Mouse (Mus musculus) megakaryocyte progenitor cell, adult 5-6 weeks (primary cell): ENCODE results near the gene Pla2g4b. TPM values are rescaled to one million over a fixed set of nuclear protein-coding genes. Genes with fewer than 3 reads are reported as not detected.

Experiments
- ATAC-seq: replicated peaks from 2 replicates; pipeline ENCODE4 v1.8.0; 2016; ENCODE audit warnings: mild to moderate bottlenecking, moderate TSS enrichment, inconsistent platforms; ENCODE audit not compliant: poor library complexity
- total RNA-seq, 2 experiments: library from RNA; stranded (forward) in 1 of 2; stranded (reverse) in 1 of 2; fragments of 157-497, 149-512 nt in 1 of 2; fragments of 200-1000 nt in 1 of 2; gene quantifications; 2 replicates each; pipeline versions ENCODE4 v1.2.3 to v1.2.4; 2015 to 2017

The Pla2g4b gene
- total RNA-seq, 2 experiments from 2014 or later, result 1.2 to 3.7 TPM

DNA sequence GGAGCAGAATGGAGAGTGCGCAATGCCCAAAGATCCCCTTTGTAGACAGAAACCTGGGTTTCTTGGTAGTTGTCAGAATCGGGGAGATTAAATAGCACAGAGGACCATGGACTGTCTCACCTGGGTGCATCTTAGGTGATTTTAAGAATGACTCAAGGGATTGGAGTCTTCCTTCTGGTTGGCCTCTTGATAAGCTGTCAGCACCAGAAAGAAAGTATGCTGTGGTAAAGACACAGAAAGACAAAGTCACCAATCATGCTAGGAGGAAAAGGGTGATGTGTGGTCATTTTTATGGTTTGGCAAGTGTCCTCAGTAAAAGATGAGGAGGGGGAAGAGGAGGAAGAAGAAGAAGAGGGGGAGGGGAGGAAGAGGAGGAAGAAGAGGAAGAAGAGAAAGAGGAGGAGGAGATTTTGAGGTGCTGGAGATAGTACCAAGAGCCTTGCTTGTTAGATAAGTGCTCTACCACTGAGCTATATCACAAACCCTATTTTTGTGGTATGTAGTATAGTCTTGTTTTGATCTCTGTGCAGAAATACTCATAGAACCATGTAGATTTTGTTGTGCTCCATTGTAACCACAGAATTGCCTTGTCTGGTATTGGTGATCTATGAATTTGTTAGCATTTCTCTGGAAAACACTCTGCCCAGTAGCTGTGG, 19.3 kb upstream of the Pla2g4b start:
- ATAC-seq, result no peak

- peak; percentile 45; the same call in 1 of the 2 replicates for ATAC-seq
Measured at GRCm38 (mm10) chr2:120015882-120016281, 17.3 kb upstream of the Pla2g4b start.

- no peak for ATAC-seq
Measured at GRCm38 (mm10) chr2:120017599-120017998, 15.6 kb upstream of the Pla2g4b start.

GRCm38 (mm10) chr2:120024337-120024736, 8.9 kb upstream of the Pla2g4b start:
- ATAC-seq, result no peak

- ATAC-seq, result peak; percentile 94
Measured at GRCm38 (mm10) chr2:120026984-120027949, 6.0 kb upstream of the Pla2g4b start, which contains the start of the genes Jmjd7 and Gm28042. TSS of gene Jmjd7 (plus strand) at chr2:120027483. TSS of gene Gm28042 (plus strand) at chr2:120027493.

DNA sequence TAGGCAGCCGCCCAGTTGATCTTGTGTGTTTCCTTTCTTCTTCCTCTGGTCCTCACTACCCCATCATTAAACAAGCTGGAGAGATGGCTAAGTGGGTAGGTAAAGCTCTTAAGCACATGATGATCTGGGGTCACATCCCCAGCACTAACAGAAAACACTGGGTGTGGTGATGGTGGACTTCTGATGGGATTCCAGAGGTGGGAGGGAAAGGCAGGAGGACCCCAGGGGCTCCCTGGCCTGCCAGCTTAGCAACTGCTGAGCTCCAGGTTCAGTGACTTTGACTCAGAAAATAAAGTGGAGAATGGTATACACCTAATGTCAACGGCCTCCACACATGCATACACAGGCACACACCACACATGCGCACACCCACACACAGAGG, 5.3 kb upstream of the Pla2g4b start:
- ATAC-seq, result peak; percentile 1; the same call in 1 of the 2 replicates

GRCm38 (mm10) chr2:120030380-120030779, 2.8 kb upstream of the Pla2g4b start:
- ATAC-seq, result no peak

DNA sequence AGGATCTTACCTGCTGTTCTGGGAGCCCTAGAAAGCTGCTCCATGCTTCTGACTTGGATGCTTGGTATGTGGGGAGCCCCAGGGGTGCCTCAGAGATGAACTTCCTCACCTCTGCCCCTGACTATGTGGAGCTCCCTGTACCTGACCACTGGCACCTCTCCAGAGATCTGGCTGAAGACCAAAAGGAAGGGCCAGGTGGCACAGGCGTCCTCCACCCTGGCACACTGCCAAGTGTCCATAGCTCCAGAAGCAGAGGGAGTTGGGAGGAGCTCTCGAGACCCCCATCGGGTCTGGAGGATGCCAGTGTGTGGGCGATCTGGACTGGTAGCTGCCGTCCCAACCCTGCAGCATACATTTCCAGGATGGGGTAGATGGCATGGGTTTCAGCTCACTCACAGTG, 509 bp downstream of the Pla2g4b start:
- no peak for ATAC-seq

- peak; percentile 87 for ATAC-seq
Measured at GRCm38 (mm10) chr2:120037744-120038143, 4.5 kb downstream of the Pla2g4b start.

DNA sequence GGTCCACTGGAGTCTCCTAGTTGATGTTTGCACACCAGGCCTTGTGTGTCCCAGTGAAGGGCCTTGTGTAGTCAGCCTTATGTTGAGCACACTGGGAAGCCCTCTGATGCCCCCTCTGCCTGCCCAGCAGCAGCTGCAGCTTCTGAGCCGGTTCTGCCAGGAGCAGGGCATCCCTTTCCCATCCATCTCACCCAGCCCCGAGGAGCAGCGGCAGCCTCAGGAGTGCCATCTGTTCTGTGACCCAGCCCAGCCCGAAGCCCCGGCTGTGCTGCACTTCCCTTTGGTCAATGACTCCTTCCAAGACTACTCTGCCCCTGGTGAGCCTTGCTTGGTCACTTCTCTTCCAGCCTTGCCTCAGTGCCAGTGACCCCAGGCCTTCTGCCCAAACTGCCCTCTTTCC, 7.8 kb downstream of the Pla2g4b start:
- ATAC-seq, result no peak

DNA sequence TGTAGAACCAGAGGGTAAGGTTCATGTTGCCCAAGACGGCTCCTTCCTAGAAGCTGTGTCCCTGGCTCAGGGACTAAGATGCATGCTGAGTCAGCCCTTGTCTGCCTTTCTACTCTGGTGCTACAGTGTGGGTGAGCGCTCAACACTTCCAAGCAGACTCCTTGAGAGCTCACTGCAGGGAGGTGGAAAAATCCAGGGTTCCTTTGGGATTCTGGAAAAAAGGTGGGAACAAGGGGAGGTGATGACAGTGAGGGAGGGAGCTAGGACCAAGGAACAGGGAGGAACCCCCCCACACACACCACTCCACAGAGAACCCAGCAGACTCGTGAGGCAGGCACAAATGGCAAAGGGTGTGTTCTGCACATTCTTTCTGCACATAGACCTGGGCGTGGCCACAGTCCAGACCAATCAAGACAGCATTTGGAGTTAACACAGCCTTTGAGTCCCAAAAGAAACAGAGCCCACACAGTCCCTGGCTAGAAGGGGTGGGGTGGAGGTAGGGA, 10.9 kb downstream of the Pla2g4b start:
- ATAC-seq, result peak; percentile 65

DNA sequence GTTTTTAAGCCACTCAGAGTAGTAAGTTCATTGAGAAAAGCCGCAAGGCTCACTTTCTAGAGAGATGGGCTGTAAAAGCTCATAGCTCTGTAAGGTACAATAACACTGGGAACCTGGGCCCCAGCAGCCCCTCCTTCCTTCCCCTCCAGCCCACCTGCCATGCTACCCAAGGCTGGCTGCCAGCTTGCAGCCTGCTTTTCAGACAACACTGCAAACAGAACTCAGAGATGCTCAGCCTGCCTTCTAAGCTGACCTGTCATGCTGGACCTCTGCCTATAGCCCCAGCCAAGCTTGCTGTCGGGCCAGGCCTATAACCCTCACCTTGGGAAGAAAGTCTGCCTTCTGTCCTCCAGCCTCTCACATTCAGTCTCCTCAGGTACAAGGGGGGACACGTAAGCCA, 11.5 kb downstream of the Pla2g4b start:
- no peak for ATAC-seq

DNA sequence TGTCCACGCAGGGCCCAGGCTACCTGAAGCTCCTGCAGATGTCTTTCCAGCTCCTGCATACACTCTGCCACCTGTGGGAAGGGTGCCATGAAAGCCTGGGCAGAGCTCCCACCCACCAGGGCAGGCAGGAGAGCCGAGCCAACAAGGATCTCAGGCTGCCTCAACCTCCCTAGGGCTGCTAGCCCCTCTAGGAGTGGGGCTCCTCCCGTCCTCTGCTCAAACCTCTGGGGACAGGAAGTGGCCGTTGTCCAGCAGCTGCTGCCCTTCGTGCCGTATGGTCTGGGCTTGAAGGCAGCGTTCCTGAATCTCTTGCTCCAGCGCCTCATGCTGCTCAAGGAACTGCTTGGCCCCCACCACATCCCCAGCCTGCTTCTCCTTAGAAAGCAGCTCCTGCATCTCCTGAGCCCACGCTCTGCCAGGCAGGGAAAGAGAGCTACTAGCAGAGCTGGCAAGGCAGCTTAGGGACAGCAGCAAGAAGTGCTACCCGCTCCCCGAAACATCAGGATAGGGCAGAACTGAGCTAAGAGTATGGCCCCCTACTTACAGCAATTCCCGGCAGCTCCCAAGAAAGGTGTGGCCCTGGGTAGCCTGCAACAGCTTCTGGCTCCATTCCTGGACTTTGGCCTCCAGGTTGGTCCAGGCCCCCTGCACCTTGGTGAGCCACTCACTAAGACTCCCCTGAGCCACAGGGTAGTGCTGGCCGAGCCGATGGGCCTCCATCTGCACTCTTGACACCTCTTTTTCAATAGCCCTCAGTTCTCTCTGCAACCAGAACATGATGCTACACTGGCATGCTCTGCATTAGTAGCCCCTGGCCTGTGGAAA, 13.5 kb downstream of the Pla2g4b start:
- ATAC-seq, result no peak

GRCm38 (mm10) chr2:120048173-120048572, 15.0 kb downstream of the Pla2g4b start:
- no peak for ATAC-seq

DNA sequence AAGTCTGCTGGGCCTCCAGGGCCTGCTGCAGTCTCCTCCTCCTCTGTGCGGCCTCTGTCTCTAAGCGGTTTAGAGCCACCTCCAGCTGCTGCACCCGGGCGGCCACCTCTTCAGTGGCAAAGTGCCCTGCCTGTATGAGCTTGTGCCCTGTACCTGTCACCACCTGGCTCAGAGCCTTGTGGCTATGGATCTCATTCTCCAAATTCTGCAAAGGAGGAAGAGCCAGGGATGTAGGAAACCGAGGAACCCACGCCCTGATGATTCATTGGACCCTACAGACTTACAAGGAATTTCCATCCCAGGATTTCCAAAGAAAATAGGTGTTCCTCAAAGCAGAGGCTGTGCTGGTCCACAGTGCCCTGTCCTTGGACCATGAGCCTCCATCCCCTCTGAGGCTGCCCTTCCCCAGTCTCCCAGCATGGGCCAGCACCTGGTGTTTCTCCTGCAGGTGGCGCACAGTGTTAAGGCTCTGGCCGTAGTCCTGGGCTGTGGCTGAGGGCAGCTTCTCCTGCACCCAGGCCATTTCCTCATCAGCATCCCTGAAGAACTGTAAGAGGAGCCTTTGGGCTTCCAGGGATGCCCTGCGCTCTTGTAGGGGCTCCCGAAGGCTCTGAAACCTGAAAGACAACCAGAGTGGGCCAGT, 16.5 kb downstream of the Pla2g4b start:
- peak; percentile 61; the same call in 1 of the 2 replicates for ATAC-seq

DNA sequence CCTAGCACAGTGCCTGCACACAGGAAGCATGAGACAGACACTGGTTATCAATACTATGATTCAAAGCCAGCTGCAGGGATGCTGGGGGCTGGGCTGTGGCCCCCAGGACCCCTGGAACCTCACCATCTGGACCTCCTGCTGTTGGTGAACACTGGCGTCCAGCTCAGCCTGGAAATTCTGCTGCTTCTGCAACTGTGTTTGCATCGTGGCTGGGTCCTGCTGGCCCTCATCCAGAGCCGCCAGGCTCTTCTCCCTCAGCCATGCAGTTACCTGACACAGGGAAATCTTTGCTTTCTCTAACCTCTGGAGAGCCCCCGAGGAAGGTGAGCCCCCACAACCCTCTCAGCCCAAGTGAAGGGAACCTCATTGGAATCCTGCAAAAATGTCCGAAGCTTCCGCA, 18.2 kb downstream of the Pla2g4b start:
- no peak for ATAC-seq

DNA sequence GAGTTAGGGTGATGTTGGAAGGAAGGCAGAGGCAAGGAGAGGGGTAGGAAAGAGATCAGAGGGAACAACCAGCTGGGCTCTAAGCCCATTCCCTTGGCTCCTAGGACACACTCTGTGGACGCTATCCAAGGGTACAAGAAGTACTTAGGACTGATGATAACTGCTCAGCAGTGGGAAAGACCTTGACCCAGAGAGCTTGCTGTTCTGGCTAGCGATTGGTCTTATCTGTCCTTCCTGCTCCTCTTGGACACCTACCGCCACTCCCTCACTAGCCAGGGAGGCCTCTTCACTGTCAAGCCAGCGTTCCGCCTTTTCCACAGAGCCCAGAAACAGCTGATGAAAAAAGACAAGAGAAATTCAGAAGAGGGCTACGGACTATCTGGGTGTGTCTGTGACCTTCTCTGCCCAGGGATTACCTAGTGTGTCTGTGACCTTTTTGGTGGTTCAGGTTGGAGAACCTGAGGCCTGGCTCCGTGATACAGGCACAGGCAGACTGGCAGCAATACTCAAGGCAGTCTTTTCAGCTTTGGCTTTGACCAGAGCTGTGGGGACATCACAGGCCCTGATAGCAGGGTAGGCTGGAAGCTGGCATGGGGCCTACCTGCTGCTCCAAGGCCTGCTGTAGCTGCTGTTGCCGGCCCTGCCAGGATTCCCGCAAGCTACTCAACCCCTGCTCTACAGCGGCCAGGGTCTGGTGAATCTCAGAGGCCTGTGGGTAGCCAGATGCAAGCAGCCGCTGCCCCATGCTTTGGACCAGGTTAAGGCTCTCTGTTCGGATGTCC, 21.7 kb downstream of the Pla2g4b start:
- ATAC-seq, result no peak

- ATAC-seq, result no peak
Measured at GRCm38 (mm10) chr2:120055923-120056322, 22.7 kb downstream of the Pla2g4b start.

DNA sequence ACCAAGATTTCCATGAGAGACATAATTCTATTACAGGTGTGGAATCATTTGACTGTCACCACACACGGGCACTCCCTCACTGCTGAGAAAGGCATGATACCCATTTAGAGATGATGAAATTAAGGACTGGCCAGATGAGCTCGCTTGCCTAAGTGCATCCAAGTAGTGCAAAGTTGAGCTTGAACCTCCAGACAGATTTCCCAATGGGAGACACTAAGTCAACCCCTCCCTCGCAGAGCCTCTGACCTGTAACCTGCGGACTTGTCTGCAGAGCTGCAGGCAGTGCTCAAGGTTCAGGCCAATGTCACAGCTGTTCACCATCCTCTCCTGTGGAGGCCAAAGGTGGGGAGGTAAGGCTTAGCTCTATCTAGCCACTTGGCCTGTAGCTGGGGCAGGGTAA, 25.6 kb downstream of the Pla2g4b start:
- no peak for ATAC-seq

DNA sequence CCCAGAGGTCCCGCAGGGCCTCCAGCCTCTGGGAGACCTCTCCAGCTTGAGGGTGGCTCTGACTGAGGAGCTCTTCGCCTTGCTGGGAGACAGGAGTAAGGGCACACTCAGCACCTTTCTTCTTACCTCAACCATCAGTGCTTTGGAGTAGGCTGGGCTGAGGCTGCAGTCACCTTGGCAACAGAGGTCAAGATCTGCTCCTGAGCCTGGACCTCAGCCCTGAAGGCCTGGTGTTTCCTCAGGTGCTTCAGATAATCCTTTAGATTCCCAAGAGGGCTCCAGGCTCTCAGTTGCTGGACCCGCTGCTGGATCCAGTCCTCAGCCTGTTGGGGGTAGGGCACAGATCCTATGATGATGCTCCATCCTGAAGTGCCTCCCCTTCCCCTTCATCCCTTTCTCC, 26.2 kb downstream of the Pla2g4b start:
- no peak for ATAC-seq
